Mouse (Mus musculus) urinary bladder, postnatal 36 days (tissue): ENCODE data around the gene Ubb.

Source experiments
- DNase-seq, 2 experiments: peaks; one replicate each; pipeline ENCODE4 v3.0.0; 2022; ENCODE audit warnings: low spot score in 2 of 2, mixed read lengths in 1 of 2

The Ubb gene

GRCm38 (mm10) chr11:62551226-62552119 lies 502 bp downstream of the Ubb start:
- peak; percentile 81 to 89 for DNase-seq

DNA sequence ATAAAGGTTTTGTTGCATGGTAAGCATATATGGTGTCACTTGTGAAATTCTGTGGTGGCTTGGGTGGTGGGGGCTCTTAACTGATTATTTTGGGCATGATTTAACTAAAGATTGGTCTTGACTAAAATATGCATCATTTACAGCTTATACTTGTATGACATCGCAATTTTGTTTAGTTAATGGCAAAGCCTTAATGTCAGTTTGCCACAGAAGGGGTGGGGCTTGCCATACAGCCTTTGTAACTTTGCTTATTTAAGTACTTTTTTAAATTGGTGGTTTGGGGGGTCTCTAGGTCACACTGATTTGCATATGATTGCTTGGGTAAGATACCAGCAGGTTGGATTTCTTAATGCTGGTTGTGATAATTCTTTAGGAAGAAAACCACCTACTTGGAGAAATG lies 2.2 kb downstream of the Ubb start:
- no peak for DNase-seq

GRCm38 (mm10) chr11:62553633-62554032 lies 2.7 kb downstream of the Ubb start:
- DNase-seq, result no peak

GRCm38 (mm10) chr11:62554163-62554855 lies 3.3 kb downstream of the Ubb start:
- no peak for DNase-seq

- DNase-seq, result no peak
These were observed 4.1 kb downstream of the Ubb start for GRCm38 (mm10) chr11:62554934-62555517.

DNA sequence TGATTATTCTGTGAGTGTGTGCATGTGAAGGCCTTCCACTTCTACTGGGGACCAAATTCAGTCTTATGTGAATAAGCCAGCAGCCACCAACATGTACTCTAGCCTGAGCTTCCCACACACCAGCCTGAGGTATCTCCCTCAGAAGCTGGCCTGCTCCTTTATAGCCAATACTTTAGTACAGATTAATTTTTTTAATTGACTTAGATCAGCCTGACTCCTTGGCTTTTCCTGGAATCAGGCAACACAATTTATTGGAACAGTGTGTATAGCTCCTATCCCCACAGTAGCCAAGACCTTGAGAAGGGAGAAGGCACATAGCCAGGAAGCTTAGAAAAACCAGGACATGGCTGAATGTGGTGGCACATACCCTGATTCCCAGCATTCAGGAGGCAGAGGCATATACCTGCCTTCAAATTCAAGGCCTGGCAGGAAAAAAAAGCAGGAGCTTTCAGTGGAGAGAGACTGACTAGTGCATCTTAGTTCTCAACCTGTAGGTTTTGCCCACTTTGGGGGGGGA lies 5.0 kb downstream of the Ubb start:
- no peak for DNase-seq

DNA sequence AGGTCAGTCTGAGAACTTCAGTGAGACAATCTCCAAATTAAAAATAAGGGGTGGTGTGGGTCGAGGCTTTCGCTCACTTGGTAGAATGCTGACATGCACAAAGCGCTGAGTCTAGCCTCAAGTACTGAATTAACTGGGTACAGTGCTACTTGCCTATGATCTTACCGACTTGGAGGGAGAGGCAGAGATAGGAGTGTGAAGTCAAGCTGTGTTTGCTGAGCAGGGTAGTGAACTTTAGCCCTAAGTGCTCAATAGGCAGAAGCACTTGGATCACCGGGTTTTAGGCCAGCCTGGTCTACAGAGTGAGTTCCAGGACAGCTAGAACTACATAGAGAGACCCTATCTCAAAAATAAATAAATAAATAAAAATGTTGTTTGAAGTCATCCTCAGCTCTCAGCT lies 6.2 kb downstream of the Ubb start:
- DNase-seq, result no peak

GRCm38 (mm10) chr11:62558152-62558551 lies 7.2 kb downstream of the Ubb start:
- DNase-seq, result no peak

GRCm38 (mm10) chr11:62558961-62559646 lies 8.1 kb downstream of the Ubb start:
- peak; percentile 62 to 85 for DNase-seq

DNA sequence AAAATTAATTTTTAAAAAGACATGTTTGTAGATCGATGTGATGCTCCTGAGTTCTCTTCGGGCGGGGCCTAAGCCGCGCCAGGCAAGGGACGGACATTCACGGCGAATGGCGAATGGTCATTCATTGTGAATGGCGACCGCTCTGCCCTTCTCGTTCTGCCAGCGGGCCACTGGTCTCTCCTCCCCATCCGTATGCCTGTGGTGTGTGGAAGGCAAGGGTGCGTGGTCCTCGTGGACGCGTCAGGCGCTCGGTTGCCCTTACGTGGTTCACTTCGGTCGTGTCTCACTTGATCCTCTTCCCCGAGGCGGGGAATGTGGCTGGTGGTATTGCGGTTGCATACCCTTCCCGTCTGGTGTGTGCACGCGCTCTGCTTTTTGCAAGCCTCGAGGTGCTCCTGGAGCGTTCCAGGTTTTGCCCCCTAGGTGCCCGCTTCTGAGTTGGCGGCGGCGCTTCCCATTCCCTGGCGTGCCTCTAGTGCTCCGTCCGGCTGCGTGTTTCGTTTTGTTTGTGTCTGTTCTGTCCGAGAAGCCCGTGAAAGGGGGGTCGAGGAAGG lies 9.6 kb downstream of the Ubb start:
- peak in 1 of 2 experiments; percentile 16 for DNase-seq

DNA sequence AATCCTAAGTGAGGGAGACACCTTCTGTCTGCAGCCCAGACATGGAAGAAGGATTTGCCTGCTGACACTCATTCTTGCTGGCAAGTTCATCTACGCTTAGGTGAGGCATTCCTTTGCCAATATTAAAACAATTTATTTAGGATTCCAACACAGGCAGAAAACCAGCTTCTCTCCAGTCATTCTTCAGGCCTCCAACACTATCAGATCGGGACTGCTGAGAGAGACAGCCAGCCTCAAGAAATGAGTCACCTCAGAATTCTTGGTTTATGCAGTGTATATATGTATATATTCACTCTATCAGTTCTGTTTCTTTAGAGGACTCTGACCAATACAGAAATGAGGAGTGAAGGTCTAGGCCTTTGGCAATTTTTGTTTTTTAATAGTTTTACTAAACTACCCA lies 12.6 kb downstream of the Ubb start:
- DNase-seq, result no peak

DNA sequence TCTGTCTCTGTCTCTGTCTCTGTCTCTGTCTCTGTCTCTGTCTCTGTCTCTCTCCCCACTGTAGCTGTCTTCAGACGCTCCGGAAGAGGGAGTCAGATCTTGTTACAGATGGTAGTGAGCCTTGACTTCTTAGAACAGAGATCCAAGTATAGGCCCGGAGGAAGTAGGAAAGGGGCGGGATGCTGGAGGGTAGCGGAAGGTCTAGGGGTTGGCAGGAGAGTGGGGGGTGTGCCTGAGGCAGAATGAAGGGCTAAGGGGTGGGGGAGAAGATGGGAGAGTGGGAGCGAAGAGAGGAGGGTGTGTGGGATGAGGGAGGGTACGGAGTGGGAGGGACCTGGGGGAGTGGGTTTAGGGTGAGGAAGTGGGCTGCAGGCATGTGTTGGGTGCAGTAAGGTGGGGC lies 14.8 kb downstream of the Ubb start:
- DNase-seq, result no peak

- peak in 1 of 2 experiments; percentile 18 for DNase-seq
These were observed 15.2 kb downstream of the Ubb start for GRCm38 (mm10) chr11:62566211-62566610.

- peak in 1 of 2 experiments; percentile 24 for DNase-seq
These were observed 17.3 kb downstream of the Ubb start for GRCm38 (mm10) chr11:62568300-62568699.

DNA sequence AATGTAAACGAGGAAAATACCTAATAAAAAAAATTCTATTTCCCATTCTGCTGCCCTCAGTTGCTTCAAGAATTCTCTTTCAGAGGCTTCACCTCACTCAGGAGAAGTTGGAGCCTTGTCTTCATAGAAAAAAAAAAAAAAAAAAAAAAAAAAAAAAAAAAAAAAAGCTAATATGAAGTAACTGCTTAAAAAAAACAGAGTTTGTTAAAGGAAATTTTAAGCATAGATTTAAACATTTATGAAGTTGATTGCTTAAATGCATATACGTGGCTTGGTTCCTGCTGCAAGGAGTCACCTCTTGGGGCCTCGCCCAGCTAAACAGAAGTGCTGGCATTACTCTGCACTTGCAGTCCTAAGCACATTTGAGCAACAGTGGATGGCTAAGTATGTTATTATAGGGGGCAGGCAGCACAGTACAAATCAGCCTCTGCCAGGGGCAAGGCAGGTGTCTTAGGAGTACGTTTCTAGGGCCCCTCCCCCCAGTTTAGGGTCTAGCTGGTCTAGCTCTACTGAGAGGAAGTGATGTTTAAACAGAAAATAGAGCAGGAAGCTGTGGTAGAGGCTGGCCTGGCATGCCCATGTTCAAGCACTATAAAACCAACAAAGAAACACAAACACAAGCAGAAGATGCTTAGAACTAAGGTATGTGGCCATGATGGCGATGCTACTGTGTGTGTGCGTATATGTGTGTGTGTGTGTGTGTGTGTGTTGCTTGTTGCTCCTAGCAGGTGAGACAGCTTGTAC lies 23.2 kb downstream of the Ubb start, which contains the start of gene Trpv2:
TSS of gene Trpv2 (plus strand) at position 528 of the 744 bp plus-strand sequence.
- DNase-seq, result no peak

DNA sequence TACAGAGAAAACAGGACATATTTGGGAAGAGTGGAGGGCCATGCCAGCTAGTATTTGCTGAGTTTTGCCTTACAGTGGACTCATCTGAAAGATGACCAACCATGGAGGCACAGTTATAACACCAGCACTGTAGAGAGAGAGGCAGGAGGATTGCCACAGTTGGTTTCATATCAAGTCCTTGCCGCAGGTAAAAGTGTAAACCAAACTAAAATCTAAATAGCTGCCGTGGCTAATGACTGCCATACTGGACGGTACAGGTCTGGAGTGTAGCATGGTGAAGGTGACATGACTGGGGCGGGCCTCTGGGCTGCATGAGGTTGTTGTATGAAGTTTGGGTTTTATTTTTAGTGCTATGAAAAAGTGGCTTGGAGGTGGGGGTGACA lies 23.7 kb downstream of the Ubb start:
- no peak for DNase-seq

- DNase-seq, result peak; percentile 78 to 85
These were observed 24.3 kb downstream of the Ubb start for GRCm38 (mm10) chr11:62575297-62575658.

GRCm38 (mm10) chr11:62575659-62576438 lies 24.9 kb downstream of the Ubb start:
- peak in 1 of 2 experiments; percentile 29 for DNase-seq

GRCm38 (mm10) chr11:62576530-62577152 lies 25.7 kb downstream of the Ubb start:
- no peak for DNase-seq
